Mouse (Mus musculus) forebrain, embryonic 14.5 days (tissue): ENCODE results near the gene Pafah2. TPM values are rescaled to one million over a fixed set of nuclear protein-coding genes. Genes with fewer than 3 reads are reported as not detected.
A peak's percentile ranks its signal among the peaks of the same experiment; 100 is the strongest.

Experiments
- ATAC-seq: fragments of 200-750 bp; cut with Nextera tagmentation; 2 replicates; pipeline ENCODE4 v1.8.0; 2017; ENCODE audit warnings: mild to moderate bottlenecking, moderate library complexity
- DNase-seq: peaks from one replicate; pipeline ENCODE4 v3.0.0-alpha.2; 2015; ENCODE audit warnings: low spot score
- H3K27ac ChIP-seq: fragments of 300-500 bp; sonication (generic); 2 replicates; pipeline ENCODE4 v1.5.1; 2014; ENCODE audit warnings: low read depth, mild to moderate bottlenecking, control low read depth, low read length, moderate library complexity
- H3K27me3 ChIP-seq: fragments of 300-500 bp; sonication (generic); replicated peaks from 2 replicates; pipeline ENCODE4 v1.6.1; 2014; ENCODE audit warnings: low read length, control low read depth, mixed read lengths; ENCODE audit not compliant: control insufficient read depth, insufficient read depth
- H3K36me3 ChIP-seq: fragments of 300-500 bp; sonication (generic); 2 replicates; pipeline ENCODE4 v1.6.1; 2014; ENCODE audit warnings: low read length, control low read depth; ENCODE audit not compliant: control insufficient read depth, insufficient read depth
- H3K4me1 ChIP-seq: fragments of 300-500 bp; sonication (generic); 2 replicates; pipeline ENCODE4 v1.6.1; 2014; ENCODE audit warnings: antibody characterized with exemption, low read length, control low read depth; ENCODE audit not compliant: control insufficient read depth, insufficient read depth
- H3K4me2 ChIP-seq: fragments of 300-500 bp; sonication (generic); 2 replicates; pipeline ENCODE4 v1.6.1; 2014; ENCODE audit warnings: mild to moderate bottlenecking, control low read depth, low read length
- H3K4me3 ChIP-seq: fragments of 300-500 bp; sonication (generic); 2 replicates; pipeline ENCODE4 v1.5.1; 2014; ENCODE audit warnings: low read depth, low read length, control low read depth
- H3K9ac ChIP-seq: fragments of 300-500 bp; sonication (generic); 2 replicates; pipeline ENCODE4 v1.6.1; 2014; ENCODE audit warnings: mild to moderate bottlenecking, low read length, control low read depth, moderate library complexity
- H3K9me3 ChIP-seq: fragments of 300-500 bp; sonication (generic); replicated peaks from 2 replicates; pipeline ENCODE4 v1.6.1; 2016; ENCODE audit warnings: low read length, control low read depth, mixed read lengths; ENCODE audit not compliant: control insufficient read depth
- WGBS: fragments of 180-500 bp; shearing (Covaris S2); extraction: QIAGEN DNeasy Blood & Tissue Kit; methylation state at CpG from one replicate; pipeline ENCODE4 v1.1.7; 2014; 5-methylcytosine and 5-hydroxymethylcytosine counted together
- polyA plus RNA-seq: library from polyadenylated mRNA; unstranded; fragments of >200 nt; fragmentation: Nextera tagmentation; extraction: Ambion mirVana; gene quantifications from 2 replicates; pipeline ENCODE4 v1.2.1, GENCODE M21; 2014

Pafah2 gene
- polyA plus RNA-seq, result 7.6 and 9.8 TPM in 2 replicates

- H3K4me1 ChIP-seq, result peaks cover 16% of the 10 kb centered on the region
- peak; percentile 100 for DNase-seq
- peak; percentile 98 for ATAC-seq
- H3K9me3 ChIP-seq, result no peaks in the 10 kb centered on the region
- H3K27me3 ChIP-seq, result no peaks in the 10 kb centered on the region
- WGBS, result under 1% methylated on average over 31 of the region's 31 CpGs
- H3K4me2 ChIP-seq, result peak within 1 kb of the TSS; percentile 68
- no peaks in the 10 kb centered on the region for H3K36me3 ChIP-seq
- H3K9ac ChIP-seq, result peak within 1 kb of the TSS; percentile 68
- peak within 1 kb of the TSS; percentile 81 for H3K27ac ChIP-seq
- H3K4me3 ChIP-seq, result peak within 1 kb of the TSS; percentile 46
These were observed at the start of gene Pafah2 for GRCm38 (mm10) chr4:134395977-134396825. Gene Pafah2, plus strand, starts transcription at chr4:134396320.

GRCm38 (mm10) chr4:134348078-134348477, 48.0 kb upstream of the Pafah2 start:
- H3K9ac ChIP-seq, result no peak overlapping the region
- no peaks in the 10 kb centered on the region for H3K9me3 ChIP-seq
- H3K4me1 ChIP-seq, result no peaks in the 10 kb centered on the region
- no peak overlapping the region for H3K27ac ChIP-seq
- no peak for ATAC-seq
- H3K36me3 ChIP-seq, result no peaks in the 10 kb centered on the region
- DNase-seq, result no peak
- WGBS, result 80% methylated on average over 11 of the region's 11 CpGs
- H3K27me3 ChIP-seq, result peaks cover 18% of the 10 kb centered on the region
- H3K4me3 ChIP-seq, result no peak overlapping the region
- no peak overlapping the region for H3K4me2 ChIP-seq

GRCm38 (mm10) chr4:134348545-134348944, 47.6 kb upstream of the Pafah2 start:
- Histone ChIP-seq H3K4me2 (no peak overlapping the region), H3K9ac (no peak overlapping the region), H3K9me3 (no peaks in the 10 kb centered on the region), H3K4me1 (no peaks in the 10 kb centered on the region), H3K4me3 (no peak overlapping the region), H3K27me3 (peaks cover 13% of the 10 kb centered on the region), H3K27ac (no peak overlapping the region), H3K36me3 (no peaks in the 10 kb centered on the region)
- DNase-seq (no peak), ATAC-seq (no peak)
- 77% methylated on average over 5 of the region's 5 CpGs for WGBS

- Histone ChIP-seq H3K36me3 (no peaks in the 10 kb centered on the region), H3K9ac (no peak overlapping the region), H3K4me3 (no peak overlapping the region), H3K27me3 (peaks cover 6% of the 10 kb centered on the region; the same call in 1 of the 2 replicates), H3K27ac (no peak overlapping the region), H3K4me2 (no peak overlapping the region), H3K9me3 (no peaks in the 10 kb centered on the region), H3K4me1 (no peaks in the 10 kb centered on the region)
- no peak for DNase-seq
- no peak for ATAC-seq
- 82% methylated on average over 7 of the region's 7 CpGs for WGBS
These were observed 46.3 kb upstream of the Pafah2 start for GRCm38 (mm10) chr4:134349829-134350228.

- H3K36me3 ChIP-seq, result no peaks in the 10 kb centered on the region
- no peaks in the 10 kb centered on the region for H3K9me3 ChIP-seq
- no peak overlapping the region for H3K4me2 ChIP-seq
- no peaks in the 10 kb centered on the region for H3K4me1 ChIP-seq
- no peak for ATAC-seq
- 89% methylated on average over 6 of the region's 6 CpGs for whole genome bisulfite sequencing
- H3K4me3 ChIP-seq, result no peak overlapping the region
- H3K27me3 ChIP-seq, result peaks cover 1% of the 10 kb centered on the region; the same call in 1 of the 2 replicates
- H3K9ac ChIP-seq, result no peak overlapping the region
- DNase-seq, result no peak
- H3K27ac ChIP-seq, result no peak overlapping the region
These were observed 45.5 kb upstream of the Pafah2 start for GRCm38 (mm10) chr4:134350641-134351040.

GRCm38 (mm10) chr4:134351329-134352260, 44.5 kb upstream of the Pafah2 start:
- Histone ChIP-seq H3K27ac (no peak overlapping the region), H3K27me3 (no peaks in the 10 kb centered on the region), H3K9me3 (no peaks in the 10 kb centered on the region), H3K4me1 (no peaks in the 10 kb centered on the region), H3K9ac (no peak overlapping the region), H3K4me2 (no peak overlapping the region), H3K4me3 (no peak overlapping the region), H3K36me3 (no peaks in the 10 kb centered on the region)
- ATAC-seq (no peak), DNase-seq (no peak)
- WGBS, result 63% methylated on average over 18 of the region's 18 CpGs

- WGBS, result 73% methylated on average over 12 of the region's 12 CpGs
- Histone ChIP-seq H3K9me3 (no peaks in the 10 kb centered on the region), H3K27me3 (no peaks in the 10 kb centered on the region), H3K4me1 (0 out of 2 replicates have a peak, but pooled peaks cover 3% of the 10 kb centered on the region), H3K4me2 (no peak overlapping the region), H3K9ac (no peak overlapping the region), H3K4me3 (no peak overlapping the region), H3K27ac (no peak overlapping the region), H3K36me3 (no peaks in the 10 kb centered on the region)
- ATAC-seq, result no peak
- DNase-seq, result no peak
These were observed 43.8 kb upstream of the Pafah2 start for GRCm38 (mm10) chr4:134352261-134352707.

- Histone ChIP-seq H3K4me1 (0 out of 2 replicates have a peak, but pooled peaks cover 3% of the 10 kb centered on the region), H3K4me2 (no peak overlapping the region), H3K9me3 (no peaks in the 10 kb centered on the region), H3K27me3 (no peaks in the 10 kb centered on the region), H3K9ac (no peak overlapping the region), H3K36me3 (no peaks in the 10 kb centered on the region), H3K27ac (no peak overlapping the region), H3K4me3 (no peak overlapping the region)
- 77% methylated on average over 7 of the region's 7 CpGs for WGBS
- ATAC-seq, result no peak
- no peak for DNase-seq
These were observed 43.2 kb upstream of the Pafah2 start for GRCm38 (mm10) chr4:134352929-134353328.
